Mouse (Mus musculus) c-Kit-negative CD71-positive TER-119-positive erythroid progenitor cells, embryonic 14.5 days (primary cell): ENCODE data around the gene Phc1.

Experiments
- DNase-seq: peaks from one replicate; pipeline ENCODE4 v3.0.0-alpha.2; 2013; ENCODE audit warnings: low read depth, low spot score

Phc1 gene

GRCm38 (mm10) chr6:122296918-122297278 lies 43.5 kb downstream of the Phc1 start:
- DNase-seq: no peak

- no peak for DNase-seq
Measured at GRCm38 (mm10) chr6:122295242-122295641, 45.1 kb downstream of the Phc1 start.

- DNase-seq: no peak
Measured at GRCm38 (mm10) chr6:122294290-122294689, 46.1 kb downstream of the Phc1 start.

GRCm38 (mm10) chr6:122293796-122294195 lies 46.6 kb downstream of the Phc1 start:
- no peak for DNase-seq

GRCm38 (mm10) chr6:122293121-122293520 lies 47.2 kb downstream of the Phc1 start:
- DNase-seq: no peak

GRCm38 (mm10) chr6:122292184-122292583 lies 48.2 kb downstream of the Phc1 start:
- no peak for DNase-seq

GRCm38 (mm10) chr6:122291735-122292134 lies 48.6 kb downstream of the Phc1 start:
- DNase-seq: no peak

- DNase-seq: no peak
Measured at GRCm38 (mm10) chr6:122291264-122291663, 49.1 kb downstream of the Phc1 start.

- DNase-seq: no peak
Measured at GRCm38 (mm10) chr6:122290253-122290652, 50.1 kb downstream of the Phc1 start.

- no peak for DNase-seq
Measured at GRCm38 (mm10) chr6:122289313-122289712, 51.0 kb downstream of the Phc1 start.

- no peak for DNase-seq
Measured at GRCm38 (mm10) chr6:122288263-122288662, 52.1 kb downstream of the Phc1 start.

GRCm38 (mm10) chr6:122284823-122285222 lies 55.5 kb downstream of the Phc1 start:
- DNase-seq: no peak

GRCm38 (mm10) chr6:122284304-122284703 lies 56.1 kb downstream of the Phc1 start:
- no peak for DNase-seq

- DNase-seq: no peak
Measured at GRCm38 (mm10) chr6:122283429-122283828, 56.9 kb downstream of the Phc1 start.

- DNase-seq: no peak
Measured at GRCm38 (mm10) chr6:122282782-122283181, 57.6 kb downstream of the Phc1 start, which contains the start of gene Klrg1. TSS of gene Klrg1 (minus strand) at chr6:122282882.

- no peak for DNase-seq
Measured at GRCm38 (mm10) chr6:122276565-122276964, 63.8 kb downstream of the Phc1 start.

GRCm38 (mm10) chr6:122274546-122274945 lies 65.8 kb downstream of the Phc1 start:
- DNase-seq: no peak

- DNase-seq: no peak
Measured at GRCm38 (mm10) chr6:122270152-122270551, 70.2 kb downstream of the Phc1 start.

- DNase-seq: no peak
Measured at GRCm38 (mm10) chr6:122269170-122269569, 71.2 kb downstream of the Phc1 start.

- DNase-seq: no peak
Measured at GRCm38 (mm10) chr6:122268561-122268960, 71.8 kb downstream of the Phc1 start.
